Mouse (Mus musculus): ENCODE data around the gene Tpte. TPM values are rescaled to one million over a fixed set of nuclear protein-coding genes. Genes with fewer than 3 reads are reported as not detected.

Gene Tpte
- total RNA-seq, 2 experiments from 2014 or later = not detected

DNA sequence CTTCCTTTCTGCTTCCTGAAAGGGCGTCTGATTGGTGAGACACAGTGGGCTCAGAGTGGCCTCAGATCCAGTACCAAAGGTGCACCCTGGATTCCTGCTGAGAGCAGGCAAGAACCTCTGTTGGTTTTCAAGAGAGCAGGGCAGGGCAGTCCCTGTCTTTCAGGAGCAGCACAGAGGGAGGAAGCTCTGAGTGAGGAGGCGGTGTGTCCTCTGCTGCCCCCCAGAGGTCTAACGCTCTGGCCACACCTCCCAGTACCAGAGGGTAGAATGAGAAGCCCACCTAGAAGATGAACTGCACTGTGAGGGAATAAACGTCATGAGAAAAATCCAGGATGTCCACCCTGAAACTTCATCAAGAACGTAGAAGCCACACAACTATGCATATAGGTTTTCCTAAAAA lies 93.7 kb downstream of the Tpte start:
- DNase-seq = peak; percentile 53 to 61

DNA sequence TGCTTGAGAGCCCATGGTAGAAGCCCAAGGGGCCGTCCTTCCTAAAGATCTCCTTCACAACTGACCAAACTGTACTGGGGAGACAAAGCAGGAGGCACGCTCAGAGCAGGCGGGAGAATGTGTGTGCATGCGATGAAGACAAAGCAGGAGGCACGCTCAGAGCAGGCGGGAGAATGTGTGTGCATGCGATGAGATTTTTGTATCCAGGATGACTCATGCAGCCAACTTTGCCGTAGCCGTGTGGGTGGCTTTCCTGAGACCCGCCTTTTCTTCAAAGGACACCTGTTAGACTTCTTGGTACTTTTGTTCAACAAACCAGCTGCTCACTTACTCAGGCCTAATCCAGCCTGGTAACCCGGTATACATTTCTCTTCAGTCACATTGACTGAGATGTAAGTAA lies 97.7 kb downstream of the Tpte start:
- DNase-seq = no peak

DNA sequence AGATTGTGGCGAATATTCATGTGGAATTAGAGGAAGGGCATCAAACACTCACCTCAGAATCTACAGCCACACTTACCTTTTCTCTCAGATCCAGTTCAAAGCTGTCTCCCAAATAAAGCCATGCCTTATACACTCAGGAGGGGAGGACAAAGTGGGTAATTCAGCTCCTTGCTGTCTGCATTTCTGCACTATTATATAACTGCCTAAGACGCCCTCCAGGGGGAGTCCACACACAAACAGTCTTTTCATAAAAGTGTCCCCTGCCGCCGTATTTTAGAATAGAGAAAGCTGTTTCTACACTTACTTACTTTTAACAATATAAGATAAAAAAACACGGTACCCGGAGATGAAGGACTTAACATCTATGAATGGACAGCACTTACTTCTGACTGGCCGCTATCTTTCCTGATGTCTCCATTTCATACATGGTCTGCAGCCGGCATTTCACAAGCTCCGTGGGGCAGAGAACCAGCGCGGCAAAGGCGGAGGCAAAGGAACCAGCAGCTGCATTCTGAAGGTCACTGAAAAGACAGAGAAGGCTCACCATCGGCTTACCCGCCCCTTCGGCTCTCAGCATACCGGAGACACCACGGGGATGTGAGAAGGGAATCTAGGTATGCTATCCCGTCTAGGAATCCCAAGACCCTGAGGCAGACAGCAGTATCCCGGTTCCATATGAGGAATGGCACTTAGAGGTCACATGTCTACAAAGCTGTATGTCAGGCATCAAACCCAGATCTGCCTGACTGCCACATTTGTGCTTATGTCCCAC lies 99.8 kb downstream of the Tpte start:
- no peak for DNase-seq

DNA sequence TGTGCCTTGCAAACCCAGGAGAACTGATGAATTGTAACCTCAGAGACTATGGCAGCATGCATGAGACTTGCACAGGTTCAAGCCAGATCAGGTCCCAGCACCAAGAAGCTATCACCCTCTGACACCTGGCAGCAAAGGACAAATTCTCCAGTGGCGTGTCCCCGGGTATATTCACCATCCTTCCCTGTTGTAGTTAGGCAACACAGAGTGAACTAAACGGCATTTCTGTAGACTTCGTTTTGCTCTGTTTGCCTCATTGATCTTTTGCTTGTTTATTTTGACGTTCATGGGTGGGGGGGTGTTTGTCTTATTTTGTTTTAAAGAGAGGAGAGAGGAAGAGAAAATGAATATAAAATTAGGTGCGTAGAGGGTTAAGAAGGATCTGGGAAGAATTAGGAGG lies 101.9 kb downstream of the Tpte start:
- no peak for DNase-seq

DNA sequence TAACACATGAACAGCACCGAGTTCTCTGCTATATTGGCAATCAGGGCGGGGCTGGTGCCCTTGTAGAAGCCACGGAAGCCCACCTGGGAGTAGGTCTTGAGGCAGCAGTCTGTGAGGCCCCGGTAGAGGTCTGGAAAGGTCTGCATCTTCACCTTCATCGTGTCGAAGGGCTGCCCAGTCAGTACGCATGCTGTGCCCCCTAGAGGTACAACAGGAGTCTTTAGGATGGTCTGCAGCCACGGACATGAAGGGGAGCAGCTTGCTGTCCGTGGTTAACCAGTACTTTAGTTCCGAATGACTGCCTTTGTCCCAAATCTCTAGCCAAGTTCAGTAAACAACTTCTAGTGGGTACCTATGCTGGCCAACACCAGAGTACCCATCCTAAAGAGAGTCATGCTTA lies 106.6 kb downstream of the Tpte start:
- DNase-seq = no peak

DNA sequence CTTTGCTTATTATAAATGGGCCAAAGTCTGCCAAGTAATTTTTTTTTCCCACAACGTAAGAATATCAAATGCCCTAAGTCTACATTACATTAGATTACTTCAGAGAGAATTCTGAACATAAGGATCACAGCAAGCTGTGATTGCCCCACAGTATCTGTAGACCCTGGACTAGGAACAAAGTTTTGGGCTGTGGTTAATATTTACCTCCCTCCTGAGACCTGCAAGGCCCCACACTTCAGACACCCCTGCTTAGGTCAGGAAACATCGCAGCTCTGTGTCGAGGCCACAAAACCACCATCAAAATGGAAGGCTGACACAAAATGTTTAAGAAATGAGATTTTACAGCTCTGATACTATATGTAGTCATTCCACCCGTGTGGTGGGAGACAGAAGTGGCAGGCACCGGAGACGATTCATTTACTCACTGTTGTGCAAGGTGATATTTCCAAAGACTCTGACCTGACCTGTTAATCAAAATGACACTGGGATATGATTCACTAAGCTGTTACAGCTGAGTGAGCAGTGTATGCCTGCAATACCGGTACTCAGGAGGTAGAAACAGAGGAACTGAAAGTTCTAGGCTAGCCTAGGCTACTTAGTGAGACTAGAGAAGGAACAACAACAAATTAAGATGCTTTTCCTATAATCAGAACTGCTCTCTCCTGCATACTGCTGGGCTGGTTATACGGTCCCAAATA lies 107.7 kb downstream of the Tpte start:
- DNase-seq = no peak

DNA sequence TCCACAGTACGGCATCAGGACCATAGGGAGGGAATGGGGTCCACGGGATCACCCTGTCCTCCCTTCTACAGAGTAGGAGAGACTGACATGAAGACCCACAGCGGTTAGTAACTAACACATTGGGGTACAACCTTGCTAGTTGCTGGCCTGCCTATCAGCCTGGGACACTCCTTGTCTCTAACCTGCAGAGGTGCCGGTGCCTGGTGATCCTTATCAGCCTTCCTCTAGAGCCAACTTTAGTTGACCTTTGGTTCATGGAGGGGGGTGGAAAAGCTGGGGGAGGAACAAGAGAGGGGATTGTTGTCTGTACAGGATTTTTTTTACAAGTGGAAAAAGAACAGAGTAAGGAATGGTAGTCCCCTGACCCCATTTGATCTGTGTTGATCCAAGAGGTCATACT lies 111.2 kb downstream of the Tpte start:
- no peak for DNase-seq

DNA sequence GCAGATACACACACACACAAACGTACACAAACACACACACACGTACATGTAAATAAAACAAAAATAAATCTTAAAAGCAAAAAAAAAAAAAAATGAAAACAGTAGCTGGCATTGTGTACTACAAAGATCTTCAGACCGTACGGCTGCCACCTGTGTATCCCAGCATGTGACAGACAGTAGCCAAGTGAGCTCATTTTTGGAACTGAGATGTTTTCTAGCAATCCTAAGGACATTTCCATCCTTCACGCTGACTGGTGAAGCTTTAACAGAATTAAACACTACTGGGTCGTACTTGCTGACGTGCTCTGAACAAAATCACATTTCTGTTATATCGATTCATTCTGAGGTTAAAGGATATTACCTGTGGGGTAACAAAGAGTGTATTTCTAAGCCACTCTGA lies 112.0 kb downstream of the Tpte start:
- DNase-seq = no peak

DNA sequence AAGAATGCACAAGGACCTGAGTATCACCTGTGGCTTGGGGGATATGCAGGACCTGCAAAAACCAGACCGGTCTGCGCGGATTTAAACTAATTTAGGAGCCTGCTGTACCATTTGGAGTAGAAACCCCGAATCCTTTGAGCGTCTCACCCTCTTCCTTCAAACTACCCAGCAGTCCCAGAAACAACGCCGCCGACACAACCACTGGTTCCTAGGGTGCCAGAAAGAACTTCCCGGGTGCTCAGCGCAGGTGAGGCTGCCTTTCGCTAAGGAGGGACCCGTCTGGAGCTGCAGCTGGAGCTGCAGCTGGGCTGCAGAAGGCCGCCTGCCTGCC lies 114.5 kb downstream of the Tpte start:
- no peak for DNase-seq

DNA sequence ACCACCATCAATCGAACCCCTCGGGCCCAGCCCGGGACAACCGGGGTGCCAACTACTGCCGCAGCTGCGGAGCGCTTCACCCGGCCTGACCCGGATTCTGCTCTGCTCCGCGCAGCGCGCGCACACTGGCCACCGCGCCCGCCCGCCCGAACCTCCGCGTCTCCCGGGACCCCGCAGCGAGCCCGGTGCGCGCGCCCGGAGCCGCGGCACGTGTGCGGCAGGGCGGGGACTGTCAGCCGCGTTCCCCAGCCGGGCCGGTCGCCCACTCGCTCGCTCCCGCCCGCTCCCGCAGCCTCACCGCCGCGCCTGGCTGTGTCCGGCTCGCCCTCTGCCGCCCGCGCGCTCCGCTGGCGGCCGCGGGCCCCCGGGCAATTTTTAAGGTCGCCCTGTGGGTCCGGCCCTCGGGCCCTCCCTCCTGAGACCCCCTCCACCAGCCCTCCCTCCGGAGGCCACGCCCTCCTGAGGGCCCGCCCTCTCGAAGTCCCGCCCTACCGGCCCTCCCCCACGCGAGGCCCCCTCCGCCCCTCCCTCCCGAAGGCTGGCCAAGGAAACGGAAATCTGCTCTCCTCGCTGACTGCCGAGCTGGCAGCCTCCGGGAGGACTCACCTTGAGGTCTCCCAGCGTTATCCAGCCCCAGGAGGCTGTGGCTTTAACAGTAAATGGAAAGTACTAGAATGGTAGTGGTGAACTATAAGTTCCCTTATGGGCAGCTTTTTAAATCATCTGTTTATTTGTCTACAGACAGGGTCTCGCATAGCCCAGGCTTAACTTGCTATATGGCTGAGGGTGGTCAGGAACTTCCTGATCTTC lies 115.1 kb downstream of the Tpte start, which contains the start of gene Slc25a15:
Gene Slc25a15, minus strand, starts transcription at position 456 of the 810 bp plus-strand sequence.
- peak; percentile 93 for DNase-seq

DNA sequence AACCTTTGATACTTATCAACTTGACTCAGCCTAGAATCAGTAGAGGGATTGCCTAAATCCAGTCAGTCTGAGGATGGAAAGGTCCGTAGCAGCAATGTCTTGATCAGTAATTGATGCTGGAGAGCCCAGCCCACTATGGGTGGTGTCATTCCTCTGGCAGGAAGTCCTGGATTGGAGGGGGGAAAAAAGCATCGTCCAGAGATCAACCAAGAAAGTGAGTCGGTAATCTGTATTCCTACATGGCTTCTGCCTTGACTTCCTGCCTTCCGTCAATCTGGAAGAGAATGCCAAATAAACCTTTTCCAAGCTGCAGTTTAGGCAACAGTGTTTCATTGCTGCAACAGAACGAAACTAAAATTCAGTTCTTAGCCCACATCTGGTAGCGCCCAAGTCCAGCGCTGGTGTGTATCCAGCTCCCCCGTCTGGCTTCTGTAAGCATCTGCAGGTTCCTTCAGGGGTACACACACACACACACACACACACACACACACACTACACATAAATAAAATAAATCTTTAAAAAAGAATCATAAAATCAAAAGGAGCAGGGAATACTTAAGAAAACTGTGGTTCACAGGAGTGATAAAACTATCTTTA lies 116.1 kb downstream of the Tpte start:
- DNase-seq = no peak

DNA sequence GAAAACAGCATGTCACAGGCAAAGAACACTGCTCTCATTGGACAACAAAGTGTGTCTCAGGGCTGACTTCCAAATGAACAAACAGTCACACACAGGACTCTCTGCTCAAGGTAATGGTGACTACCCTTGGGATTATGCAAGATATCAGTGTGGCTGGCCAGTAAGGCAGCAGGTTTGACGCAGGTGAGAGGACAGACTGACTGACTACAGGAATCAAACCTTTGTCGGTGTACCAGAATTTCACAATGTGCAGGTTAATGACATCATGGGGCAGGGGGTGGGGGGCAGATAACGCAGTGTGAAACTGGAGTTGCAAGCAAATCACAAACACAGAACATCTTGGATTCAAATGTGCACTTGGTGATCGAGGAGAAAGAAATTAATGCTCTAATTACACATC lies 117.4 kb downstream of the Tpte start:
- no peak for DNase-seq

DNA sequence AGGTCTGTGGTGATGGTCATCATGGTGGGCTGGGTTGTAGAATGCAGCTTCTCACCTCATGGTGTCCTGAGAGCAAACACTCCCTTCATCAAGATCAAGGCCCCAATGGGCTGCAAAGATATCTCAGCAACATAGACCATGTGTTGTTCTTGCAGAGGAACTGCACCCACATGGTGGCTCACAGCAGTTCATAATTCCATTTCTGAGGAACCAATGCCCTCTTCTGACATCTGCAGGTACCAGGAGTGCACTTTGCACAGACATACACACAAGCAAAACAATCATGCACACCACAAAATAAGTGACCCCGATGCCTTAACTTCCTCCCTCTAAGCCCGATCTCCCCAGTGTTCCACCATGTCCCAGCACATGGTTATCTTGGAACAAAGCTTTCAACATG lies 120.0 kb downstream of the Tpte start:
- no peak for DNase-seq

DNA sequence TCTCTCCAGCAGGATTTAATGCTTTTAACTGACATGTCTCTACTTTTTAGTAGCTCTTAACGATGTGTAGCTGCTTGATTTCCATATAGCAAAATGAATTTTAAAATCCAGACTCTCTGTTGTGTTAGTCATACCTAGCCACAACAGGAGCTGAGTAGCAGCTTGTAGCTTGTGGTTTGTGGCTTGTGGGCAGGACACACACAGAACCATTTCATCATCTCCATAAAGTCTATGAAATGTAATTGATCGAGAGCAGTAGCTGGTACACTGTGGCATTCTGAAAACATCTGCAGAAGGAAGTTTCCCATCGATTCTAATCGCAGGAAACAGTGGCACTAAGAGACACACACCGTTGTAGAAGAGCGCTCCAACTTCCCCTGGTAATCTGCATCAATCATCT lies 122.5 kb downstream of the Tpte start:
- no peak for DNase-seq

DNA sequence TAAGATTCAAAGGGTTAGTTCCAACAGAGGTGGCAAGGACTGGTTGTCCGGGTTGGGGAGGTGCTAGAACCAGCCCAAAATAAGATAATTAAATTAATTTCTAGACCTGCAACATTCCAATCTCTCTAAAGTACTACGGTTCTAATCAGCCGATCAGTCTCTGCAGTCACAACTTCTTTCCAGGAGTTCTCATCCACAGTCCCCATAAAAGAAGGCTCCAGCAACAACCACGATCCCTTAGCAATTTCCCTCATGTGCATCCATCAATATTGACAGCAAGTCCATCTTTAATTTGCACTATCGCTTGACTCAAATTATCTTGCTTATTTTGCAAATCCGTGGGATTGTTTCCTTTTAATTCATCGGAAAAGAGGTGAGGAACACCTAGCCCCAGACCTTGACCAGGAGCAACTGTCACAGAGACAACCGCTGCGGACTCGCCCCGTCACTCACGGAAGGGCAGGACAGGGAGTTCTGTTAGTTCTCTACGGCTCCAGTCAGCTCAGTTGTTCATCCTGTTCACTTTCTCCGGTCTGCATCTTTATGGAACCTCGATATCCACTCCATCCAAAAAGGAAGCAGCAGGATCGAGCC lies 127.5 kb downstream of the Tpte start:
- DNase-seq = no peak

DNA sequence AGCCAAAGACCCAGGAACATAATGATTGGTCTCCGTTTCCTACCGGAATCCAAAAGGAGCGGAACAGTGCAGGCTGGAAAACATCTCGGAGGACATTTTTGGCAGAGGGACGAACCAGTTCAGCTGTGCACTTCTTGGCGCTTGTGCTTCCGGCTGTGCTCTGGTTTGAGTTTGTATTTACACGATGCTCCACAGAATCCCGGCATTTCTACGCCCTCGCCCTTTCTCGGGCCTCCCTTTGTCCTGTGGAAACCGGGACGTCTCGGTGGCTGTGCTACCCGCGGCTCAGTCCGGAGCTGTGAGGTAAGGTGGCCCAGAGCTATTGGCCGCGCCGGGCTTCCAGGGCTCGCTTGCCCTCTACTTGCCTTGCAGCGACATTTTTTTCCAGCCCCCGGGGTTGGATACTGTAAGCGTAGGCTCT lies 128.1 kb downstream of the Tpte start, which contains the start of gene Mrps31:
Gene Mrps31, plus strand, starts transcription at position 80 of the 421 bp plus-strand sequence.
- peak; percentile 90 to 93 for DNase-seq

DNA sequence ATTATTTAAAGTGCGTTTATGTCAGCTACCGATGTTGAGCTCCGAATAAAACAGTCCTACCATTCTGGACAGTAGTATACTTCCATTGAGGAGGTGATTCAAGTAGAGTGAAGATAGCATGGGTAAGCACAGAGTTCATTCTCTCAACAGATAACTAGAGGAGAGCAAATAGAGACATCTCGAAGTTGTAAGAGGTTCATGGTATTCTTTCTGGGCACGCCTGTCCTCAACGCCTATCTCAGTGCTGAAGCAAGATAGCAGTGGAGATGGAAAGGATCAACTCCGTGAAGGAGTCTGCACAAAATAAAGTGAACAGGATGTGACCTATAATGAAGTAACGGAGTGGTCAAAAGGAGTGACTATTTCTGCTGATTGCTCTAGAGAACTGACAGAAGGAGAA lies 128.7 kb downstream of the Tpte start:
- no peak for DNase-seq

Other genes with a start within 250 kb of the Tpte start
- under 1 TPM; 0.15 to 0.33 TPM for gene Atp7b, start 223.1 kb upstream of the Tpte start, total RNA-seq (2021)
- gene Alg11, start 222.7 kb upstream of the Tpte start, total RNA-seq (2021) = 1 to 10 TPM; 8.3 to 9.6 TPM
- gene Nek5, start 158.4 kb upstream of the Tpte start, total RNA-seq (2021) = under 1 TPM in 1 of 2 experiments, not detected in 1; 0.33 TPM
- 1 to 10 TPM; 1.9 to 2.2 TPM for gene Nek3, start 117.0 kb upstream of the Tpte start, total RNA-seq (2021)
- gene Ckap2, start 97.6 kb upstream of the Tpte start, total RNA-seq (2021) = under 1 TPM; 0.13 to 0.74 TPM
- gene Vps36, start 90.6 kb upstream of the Tpte start, total RNA-seq (2021) = 10 to 100 TPM; 26.7 to 29.0 TPM
- 1 to 10 TPM; 4.2 to 4.5 TPM for gene Thsd1, start 56.1 kb upstream of the Tpte start, total RNA-seq (2021)
- 10 to 100 TPM; 11.9 to 12.7 TPM for gene Slc25a15, start 115.2 kb downstream of the Tpte start, total RNA-seq (2021)
- gene Mrps31, start 127.9 kb downstream of the Tpte start, total RNA-seq (2021) = 10 to 100 TPM; 58.5 to 60.6 TPM

Data from heart, adult 18-20 months (tissue).